Comparison of ENCODE assay signal across 11 mouse cellular contexts in genomic region chr10:71349290-71349689, GRCm38 (mm10). TPM values are rescaled to one million over a fixed set of nuclear protein-coding genes. Genes with fewer than 3 reads are reported as not detected.
DNase-seq lines count a peak whose midpoint lies in the region; ATAC-seq and TF ChIP-seq lines count a peak whose summit lies in the region.
"Had no signal": no experiment of that assay in that cellular context is flagged by ENCODE, and none has a peak within 500 bp of the region (broad histone marks: within the 10 kb centered on the region; RNA-seq: fewer than 3 reads in every experiment).

No protein-coding gene starts in this region.

- H3K9ac ChIP-seq in embryonic facial prominence, embryonic 14.5 days (ENCODE audit: low read depth, low read length) = 0 out of 2 replicates have a peak overlapping the region, but pooled peaks have one; percentile 85
- no peak overlapping the region for H3K9ac ChIP-seq in liver, embryonic 11.5 days (ENCODE audit: low read depth, low read length)

- H3K79me2 ChIP-seq in myocyte (ENCODE audit: control insufficient read depth, insufficient read depth) = peaks cover 27% of the 10 kb centered on the region

- no peak for TF ChIP-seq POLR2A in kidney, adult 2 months (IDR thresholded peaks at IDR 0.05; ENCODE audit: low read depth, low read length)
- TF ChIP-seq POLR2A in myocyte (IDR thresholded peaks at IDR 0.05; ENCODE audit: insufficient read length, low read depth) = no peak

- no peaks in the 10 kb centered on the region for H3K9me3 ChIP-seq in embryonic facial prominence, embryonic 14.5 days (ENCODE audit: control insufficient read depth, low read length)
- no peaks in the 10 kb centered on the region for H3K9me3 ChIP-seq in liver, embryonic 11.5 days (ENCODE audit: control insufficient read depth, low read length)
- H3K9me3 ChIP-seq: G1E had no signal

- peak overlapping the region; percentile 34; the same call in 1 of the 2 replicates for H3K4me3 ChIP-seq in kidney, adult 2 months (ENCODE audit: insufficient read depth, low read depth, low read length)
- peak overlapping the region; percentile 81; the same call in 1 of the 2 replicates for H3K4me3 ChIP-seq in embryonic facial prominence, embryonic 14.5 days (ENCODE audit: low read depth, low read length)
- peak overlapping the region; percentile 83 for H3K4me3 ChIP-seq in liver, embryonic 11.5 days (ENCODE audit: low read depth, low read length)
- peak overlapping the region; percentile 64 for H3K4me3 ChIP-seq in myocyte

- peak overlapping the region; percentile 97; the same call in 1 of the 2 replicates for H3K4me2 ChIP-seq in embryonic facial prominence, embryonic 14.5 days (ENCODE audit: low read depth, low read length)
- peak overlapping the region; percentile 90 for H3K4me2 ChIP-seq in liver, embryonic 11.5 days
- peak overlapping the region; percentile 93 for H3K4me2 ChIP-seq in myocyte (ENCODE audit: low read depth)

- no peak overlapping the region for H3ac ChIP-seq in myocyte (ENCODE audit: control insufficient read depth, insufficient read length)

- no peaks in the 10 kb centered on the region for H3K36me3 ChIP-seq in kidney, adult 2 months (ENCODE audit: control insufficient read depth, insufficient read depth, low read length)
- no peaks in the 10 kb centered on the region for H3K36me3 ChIP-seq in embryonic facial prominence, embryonic 14.5 days (ENCODE audit: control insufficient read depth, insufficient read depth, low read length)
- peaks cover 3% of the 10 kb centered on the region; the same call in 1 of the 2 replicates for H3K36me3 ChIP-seq in liver, embryonic 11.5 days (ENCODE audit: control insufficient read depth, insufficient read depth, low read length)
- H3K36me3 ChIP-seq in myocyte (ENCODE audit: control insufficient read depth, insufficient read depth) = peaks cover 4% of the 10 kb centered on the region

- no peaks in the 10 kb centered on the region for H3K27me3 ChIP-seq in kidney, adult 2 months (replicated peaks; ENCODE audit: control insufficient read depth, insufficient read depth, low read length)
- H3K27me3 ChIP-seq in embryonic facial prominence, embryonic 14.5 days (replicated peaks; ENCODE audit: control insufficient read depth, insufficient read depth, low read length) = no peaks in the 10 kb centered on the region
- H3K27me3 ChIP-seq in liver, embryonic 11.5 days (replicated peaks; ENCODE audit: control insufficient read depth, insufficient read depth, low read length) = no peaks in the 10 kb centered on the region
- H3K27me3 ChIP-seq in myocyte (ENCODE audit: control insufficient read depth, insufficient read depth, insufficient read length) = no peaks in the 10 kb centered on the region

- WGBS in kidney, adult 2 months = 80% methylated on average over 1 of the region's 1 CpGs
- 78% methylated on average over 1 of the region's 1 CpGs for WGBS in embryonic facial prominence, embryonic 14.5 days
- 79% methylated on average over 1 of the region's 1 CpGs for WGBS in liver, embryonic 11.5 days

- no peak overlapping the region for H3K27ac ChIP-seq in kidney, adult 2 months (ENCODE audit: insufficient read depth, low read depth, low read length)
- H3K27ac ChIP-seq in embryonic facial prominence, embryonic 14.5 days (replicated peaks; ENCODE audit: low read depth, low read length) = no peak overlapping the region
- H3K27ac ChIP-seq in liver, embryonic 11.5 days (ENCODE audit: low read depth, low read length) = peak overlapping the region; percentile 9; the same call in 1 of the 2 replicates

- no peak for TF ChIP-seq CTCF in kidney, adult 2 months (conservative IDR thresholded peaks at IDR 0.05; ENCODE audit: insufficient read depth, insufficient read length, low read depth, low read length)

- no peak for DNase-seq in kidney, adult 2 months
- DNase-seq in kidney, adult 11 months = no peak
- DNase-seq in embryonic facial prominence, embryonic 14.5 days (ENCODE audit: low spot score) = no peak
- DNase-seq in liver, embryonic 11.5 days (ENCODE audit: low spot score) = no peak
- no peak for DNase-seq in ovary, postnatal 10 days (ENCODE audit: low spot score)
- no peak for DNase-seq in layer of hippocampus, postnatal 10 days (ENCODE audit: low spot score in 2 of 2)
- DNase-seq: cerebellum, postnatal 36 days; thymus, postnatal 4 days had no signal

- H3K4me1 ChIP-seq in kidney, adult 2 months (ENCODE audit: control insufficient read depth, insufficient read depth, low read length) = peaks cover 8% of the 10 kb centered on the region
- peaks cover 21% of the 10 kb centered on the region for H3K4me1 ChIP-seq in embryonic facial prominence, embryonic 14.5 days (ENCODE audit: control insufficient read depth, insufficient read depth, low read length)
- H3K4me1 ChIP-seq in liver, embryonic 11.5 days (replicated peaks; ENCODE audit: control insufficient read depth, insufficient read depth, low read length) = peaks cover 22% of the 10 kb centered on the region

- ATAC-seq in embryonic facial prominence, embryonic 14.5 days (ENCODE audit: low read depth) = no peak
- ATAC-seq in liver, embryonic 11.5 days (replicated peaks; ENCODE audit: low FRiP score) = no peak
- no peak for ATAC-seq in erythroid progenitor cell, adult 5-6 weeks (replicated peaks; ENCODE audit: low FRiP score, poor library complexity, severe bottlenecking)

TF ChIP-seq in myocyte, 11 proteins besides CTCF, POLR2A, EP300 and RAD21:
- no peak for TF ChIP-seq USF1 (IDR thresholded peaks at IDR 0.05; ENCODE audit: low read depth)
- TF ChIP-seq MYOD1 (IDR thresholded peaks at IDR 0.05; ENCODE audit: control insufficient read depth in 1 of 3, insufficient read length in 2 of 3, low read depth in 2 of 3) = no peak
- TF ChIP-seq POLR2AphosphoS2 (IDR thresholded peaks at IDR 0.05; ENCODE audit: insufficient read length, low read depth) = no peak
- TF ChIP-seq MAX (IDR thresholded peaks at IDR 0.05; ENCODE audit: low read depth) = no peak
- TF ChIP-seq MYOG (IDR thresholded peaks at IDR 0.05; ENCODE audit: control insufficient read depth in 1 of 3, insufficient read depth in 1 of 3, insufficient read length in 2 of 3, low read depth in 2 of 3) = no peak
TF ChIP-seq in myocyte: peak in this region for 0.

RNA-seq across cellular contexts. Expression of gene Ipmk, which starts 1.7 kb away (rescaled TPM):
- polyA plus RNA-seq in kidney, adult 2 months (2012; rRNA removed) = 31.1 and 34.6 TPM in 2 replicates
- 11.9 and 12.3 TPM in 2 replicates for polyA plus RNA-seq in embryonic facial prominence, embryonic 14.5 days (2014; fragmentation: Nextera tagmentation; extraction: Ambion mirVana)
- polyA plus RNA-seq in liver, embryonic 11.5 days (2014; fragmentation: Nextera tagmentation; extraction: Ambion mirVana) = 18.2 and 21.0 TPM in 2 replicates
- polyA plus RNA-seq in myocyte (2012; fragmentation: generic; extraction: Trizol) = 7.4 TPM
- 23.5 and 35.0 TPM in 2 replicates for total RNA-seq in erythroid progenitor cell, adult 5-6 weeks (2015; ENCODE audit: low replicate concordance)
- total RNA-seq in erythroid progenitor cell, adult 5-6 weeks (2017; ENCODE audit: low replicate concordance) = 16.9 and 22.6 TPM in 2 replicates
- total RNA-seq in layer of hippocampus, postnatal 10 days (2021) = 10 to 100 TPM; 32.5 to 33.6 TPM

RNA-seq across cellular contexts. Expression of gene Cisd1, which starts 4.5 kb away (rescaled TPM):
- 299 and 319 TPM in 2 replicates for polyA plus RNA-seq in kidney, adult 2 months (2012; rRNA removed)
- 89.2 and 99.6 TPM in 2 replicates for polyA plus RNA-seq in embryonic facial prominence, embryonic 14.5 days (2014; fragmentation: Nextera tagmentation; extraction: Ambion mirVana)
- polyA plus RNA-seq in liver, embryonic 11.5 days (2014; fragmentation: Nextera tagmentation; extraction: Ambion mirVana) = 129 TPM in 2 replicates
- 124 TPM for polyA plus RNA-seq in myocyte (2012; fragmentation: generic; extraction: Trizol)
- total RNA-seq in erythroid progenitor cell, adult 5-6 weeks (2015; ENCODE audit: low replicate concordance) = 23.4 and 27.2 TPM in 2 replicates
- total RNA-seq in erythroid progenitor cell, adult 5-6 weeks (2017; ENCODE audit: low replicate concordance) = 4.8 and 13.0 TPM in 2 replicates
- total RNA-seq in layer of hippocampus, postnatal 10 days (2021) = 100 to 1,000 TPM; 122 to 130 TPM
